Mouse (Mus musculus) hindbrain, postnatal 0 days (tissue): Measurements from ENCODE around the gene Nop9. TPM values are rescaled to one million over a fixed set of nuclear protein-coding genes. Genes with fewer than 3 reads are reported as not detected.

ENCODE experiments used
- ATAC-seq: fragments of 200-750 bp; cut with Nextera tagmentation; 2 replicates; pipeline ENCODE4 v1.8.0; 2017; ENCODE audit warnings: mild to moderate bottlenecking, moderate TSS enrichment, moderate library complexity
- DNase-seq: peaks from one replicate; pipeline ENCODE4 v3.0.0-alpha.2; 2015; ENCODE audit warnings: low spot score
- H3K27ac ChIP-seq: fragments of 300-500 bp; sonication (generic); 2 replicates; pipeline ENCODE4 v1.5.1; 2014; ENCODE audit warnings: mild to moderate bottlenecking
- H3K27me3 ChIP-seq: fragments of 300-500 bp; sonication (generic); 2 replicates; pipeline ENCODE4 v1.6.1; 2014; ENCODE audit warnings: low read length, mixed read lengths; ENCODE audit not compliant: insufficient read depth
- H3K36me3 ChIP-seq: fragments of 300-500 bp; sonication (generic); 2 replicates; pipeline ENCODE4 v1.6.1; 2014; ENCODE audit warnings: low read length, mixed read lengths; ENCODE audit not compliant: insufficient read depth
- H3K4me1 ChIP-seq: fragments of 300-500 bp; sonication (generic); 2 replicates; pipeline ENCODE4 v1.6.1; 2014; ENCODE audit warnings: antibody characterized with exemption, low read length, mixed read lengths; ENCODE audit not compliant: insufficient read depth
- H3K4me2 ChIP-seq: fragments of 300-500 bp; sonication (generic); 2 replicates; pipeline ENCODE4 v1.6.1; 2014; ENCODE audit warnings: low read depth, mild to moderate bottlenecking, low read length, moderate library complexity, mixed read lengths
- H3K4me3 ChIP-seq: fragments of 300-500 bp; sonication (generic); 2 replicates; pipeline ENCODE4 v1.5.1; 2014; ENCODE audit warnings: low read length
- H3K9ac ChIP-seq: fragments of 300-500 bp; sonication (generic); replicated peaks from 2 replicates; pipeline ENCODE4 v1.6.1; 2014; ENCODE audit warnings: mild to moderate bottlenecking, low read length, moderate library complexity, mixed read lengths
- H3K9me3 ChIP-seq: fragments of 300-500 bp; sonication (generic); 2 replicates; pipeline ENCODE4 v1.6.1; 2016; ENCODE audit warnings: low read length, mixed read lengths
- CTCF ChIP-seq: IDR thresholded peaks from 2 replicates; pipeline ENCODE4 v1.5.1; 2016; ENCODE audit warnings: antibody characterized with exemption, control low read depth, low read depth
- WGBS: fragments of 180-500 bp; shearing (Covaris S2); extraction: QIAGEN DNeasy Blood & Tissue Kit; methylation state at CpG from one replicate; pipeline ENCODE4 v1.1.7; 2014; 5-methylcytosine and 5-hydroxymethylcytosine counted together
- polyA plus RNA-seq: library from polyadenylated mRNA; unstranded; fragments of >200 nt; fragmentation: Nextera tagmentation; extraction: Ambion mirVana; gene quantifications from 2 replicates; pipeline ENCODE4 v1.2.1, GENCODE M21; 2015
- total RNA-seq: library from RNA; depleted of rRNA; stranded (reverse); fragments of >200 nt; gene quantifications from 2 replicates; pipeline ENCODE4 v1.2.3, GENCODE M21; 2014

Nop9 gene
- total and polyA plus RNA-seq, 2 experiments from 2014 or later = 23.0 to 28.9 TPM

- no peak for TF ChIP-seq CTCF
- H3K4me3 ChIP-seq = no peak overlapping the region
- no peaks in the 10 kb centered on the region for H3K36me3 ChIP-seq
- no peaks in the 10 kb centered on the region for H3K9me3 ChIP-seq
- peaks cover 10% of the 10 kb centered on the region for H3K4me1 ChIP-seq
- no peak overlapping the region for H3K9ac ChIP-seq
- no peak for ATAC-seq
- no peak for DNase-seq
- H3K27ac ChIP-seq = no peak overlapping the region
- no peaks in the 10 kb centered on the region for H3K27me3 ChIP-seq
- no peak overlapping the region for H3K4me2 ChIP-seq
Measured at GRCm38 (mm10) chr14:55726261-55726660, 19.2 kb upstream of the Nop9 start.

GRCm38 (mm10) chr14:55727889-55728685 is 17.4 kb upstream of the Nop9 start:
- no peak for TF ChIP-seq CTCF
- WGBS = 72% methylated on average over 8 of the region's 8 CpGs
- H3K9ac ChIP-seq = no peak overlapping the region

GRCm38 (mm10) chr14:55730116-55730515 is 15.4 kb upstream of the Nop9 start:
- Histone ChIP-seq H3K4me1 (peaks cover 7% of the 10 kb centered on the region), H3K4me2 (peak overlapping the region; percentile 22; the same call in 1 of the 2 replicates), H3K27me3 (no peaks in the 10 kb centered on the region), H3K36me3 (no peaks in the 10 kb centered on the region), H3K9me3 (no peaks in the 10 kb centered on the region), H3K4me3 (no peak overlapping the region), H3K27ac (peak overlapping the region; percentile 63), H3K9ac (no peak overlapping the region)
- no peak for TF ChIP-seq CTCF
- ATAC-seq (peak; percentile 66), DNase-seq (no peak)
- WGBS = 44% methylated on average over 7 of the region's 7 CpGs

More at GRCm38 (mm10) chr14:55727889-55728685, 17.4 kb upstream of the Nop9 start:
- H3K9me3 ChIP-seq = no peaks in the 10 kb centered on the region
- no peak for DNase-seq
- H3K36me3 ChIP-seq = no peaks in the 10 kb centered on the region
- H3K4me3 ChIP-seq = no peak overlapping the region
- peaks cover 7% of the 10 kb centered on the region for H3K4me1 ChIP-seq
- ATAC-seq = no peak
- no peak overlapping the region for H3K4me2 ChIP-seq
- no peaks in the 10 kb centered on the region for H3K27me3 ChIP-seq
- no peak overlapping the region for H3K27ac ChIP-seq

- no peak overlapping the region for H3K4me3 ChIP-seq
- H3K4me2 ChIP-seq = peak overlapping the region; percentile 22; the same call in 1 of the 2 replicates
- no peaks in the 10 kb centered on the region for H3K36me3 ChIP-seq
- H3K9ac ChIP-seq = no peak overlapping the region
- no peaks in the 10 kb centered on the region for H3K9me3 ChIP-seq
- H3K4me1 ChIP-seq = peaks cover 7% of the 10 kb centered on the region
- ATAC-seq = peak; percentile 83
- TF ChIP-seq CTCF = no peak
- peak overlapping the region; percentile 63 for H3K27ac ChIP-seq
- DNase-seq = peak; percentile 86
- 56% methylated on average over 7 of the region's 7 CpGs for WGBS
- H3K27me3 ChIP-seq = no peaks in the 10 kb centered on the region
Measured at GRCm38 (mm10) chr14:55730531-55731032, 14.9 kb upstream of the Nop9 start.

- Histone ChIP-seq H3K4me2 (no peak overlapping the region), H3K27ac (no peak overlapping the region), H3K4me3 (no peak overlapping the region), H3K27me3 (no peaks in the 10 kb centered on the region), H3K9ac (no peak overlapping the region), H3K9me3 (no peaks in the 10 kb centered on the region), H3K4me1 (peaks cover 4% of the 10 kb centered on the region; the same call in 1 of the 2 replicates), H3K36me3 (peaks cover 13% of the 10 kb centered on the region)
- DNase-seq = no peak
- WGBS = 78% methylated on average over 10 of the region's 10 CpGs
- no peak for ATAC-seq
- no peak for TF ChIP-seq CTCF
Measured at GRCm38 (mm10) chr14:55733889-55734288, 11.6 kb upstream of the Nop9 start.

GRCm38 (mm10) chr14:55734869-55735268 is 10.6 kb upstream of the Nop9 start:
- Histone ChIP-seq H3K4me3 (no peak overlapping the region), H3K9me3 (no peaks in the 10 kb centered on the region), H3K27me3 (no peaks in the 10 kb centered on the region), H3K4me2 (no peak overlapping the region), H3K36me3 (peaks cover 23% of the 10 kb centered on the region), H3K4me1 (peaks cover 4% of the 10 kb centered on the region; the same call in 1 of the 2 replicates), H3K27ac (no peak overlapping the region), H3K9ac (no peak overlapping the region)
- TF ChIP-seq CTCF = no peak
- ATAC-seq (no peak), DNase-seq (no peak)
- 81% methylated on average over 7 of the region's 7 CpGs for WGBS

- H3K27ac ChIP-seq = no peak overlapping the region
Measured at GRCm38 (mm10) chr14:55735334-55735733, 10.2 kb upstream of the Nop9 start.

More at GRCm38 (mm10) chr14:55735334-55735733, 10.2 kb upstream of the Nop9 start:
- DNase-seq (no peak), ATAC-seq (no peak)
- Histone ChIP-seq H3K9ac (no peak overlapping the region), H3K9me3 (no peaks in the 10 kb centered on the region), H3K27me3 (no peaks in the 10 kb centered on the region), H3K4me2 (no peak overlapping the region), H3K4me3 (no peak overlapping the region), H3K4me1 (no peaks in the 10 kb centered on the region), H3K36me3 (peaks cover 28% of the 10 kb centered on the region)
- no peak for TF ChIP-seq CTCF
- 67% methylated on average over 3 of the region's 3 CpGs for WGBS
